ENCODE assay signal across 9 mouse cellular contexts in genomic region chr10:80806341-80807056, GRCm38 (mm10). TPM values are rescaled to one million over a fixed set of nuclear protein-coding genes. Genes with fewer than 3 reads are reported as not detected.
A peak's percentile ranks its signal among the peaks of the same experiment; 100 is the strongest.
DNase-seq lines count a peak whose midpoint lies in the region; ATAC-seq and TF ChIP-seq lines count a peak whose summit lies in the region.
"Had no signal": no experiment of that assay in that cellular context is flagged by ENCODE, and none has a peak within 500 bp of the region (broad histone marks: within the 10 kb centered on the region; RNA-seq: fewer than 3 reads in every experiment).

No protein-coding gene starts in this region.

- DNase-seq in heart, adult 11 months, result peak; percentile 92
- no peak for DNase-seq in heart, adult 18-20 months
- DNase-seq in liver, embryonic 14.5 days (ENCODE audit: low read depth in 3 of 3, low spot score in 3 of 3), result no peak
- no peak for DNase-seq in natural killer cell, adult 2 months (ENCODE audit: low spot score in 2 of 2)
- DNase-seq in urinary bladder, postnatal 4 days (ENCODE audit: low spot score in 2 of 2), result no peak
- DNase-seq in lung, postnatal 25 days (ENCODE audit: low spot score), result no peak

- H3K9ac ChIP-seq in forebrain, embryonic 15.5 days (replicated peaks), result peak overlapping the region; percentile 55
- H3K9ac ChIP-seq in liver, embryonic 14.5 days (replicated peaks), result no peak overlapping the region

- peak overlapping the region; percentile 84 for H3K4me3 ChIP-seq in E14TG2a.4 (replicated peaks; ENCODE audit: low read length)
- peak overlapping the region; percentile 47 for H3K4me3 ChIP-seq in forebrain, embryonic 15.5 days
- peak overlapping the region in 1 of 2 experiments; percentile 50; a peak in 2 of 4 replicates for H3K4me3 ChIP-seq in liver, embryonic 14.5 days (ENCODE audit: insufficient read depth in 1 of 2, low read depth in 2 of 2, low read length in 2 of 2)

- TF ChIP-seq CTCF in E14TG2a.4 (conservative IDR thresholded peaks at IDR 0.05; ENCODE audit: low read length), result no peak
- TF ChIP-seq CTCF in liver, embryonic 14.5 days (IDR thresholded peaks at IDR 0.05; ENCODE audit: low read depth), result no peak

- no peak for TF ChIP-seq EP300 in liver, embryonic 14.5 days (IDR thresholded peaks at IDR 0.05; ENCODE audit: low read depth)

- H3K4me1 ChIP-seq in E14TG2a.4 (replicated peaks; ENCODE audit: low read depth, low read length), result peaks cover 85% of the 10 kb centered on the region
- H3K4me1 ChIP-seq in forebrain, embryonic 15.5 days, result peaks cover 26% of the 10 kb centered on the region
- peaks cover 2 to 5% of the 10 kb centered on the region in 2 experiments; a peak in 3 of 4 replicates for H3K4me1 ChIP-seq in liver, embryonic 14.5 days (replicated peaks; ENCODE audit: control insufficient read depth in 2 of 2, insufficient read depth in 2 of 2, low read length in 1 of 2)

- H3K36me3 ChIP-seq in E14TG2a.4 (ENCODE audit: insufficient read depth, low read length), result peaks cover 39% of the 10 kb centered on the region
- H3K36me3 ChIP-seq in forebrain, embryonic 15.5 days, result peaks cover 35% of the 10 kb centered on the region
- H3K36me3 ChIP-seq in liver, embryonic 14.5 days (replicated peaks; ENCODE audit: control insufficient read depth, insufficient read depth, low read depth), result peaks cover 29% of the 10 kb centered on the region

- peaks cover 39% of the 10 kb centered on the region for H3K27me3 ChIP-seq in E14TG2a.4 (ENCODE audit: insufficient read depth, low read length)
- H3K27me3 ChIP-seq in forebrain, embryonic 15.5 days, result peaks cover 37% of the 10 kb centered on the region
- H3K27me3 ChIP-seq in liver, embryonic 14.5 days (ENCODE audit: control insufficient read depth, insufficient read depth, low read length), result peaks cover 42% of the 10 kb centered on the region
- H3K27me3 ChIP-seq: CH12.LX had no signal

- H3K9me3 ChIP-seq in E14TG2a.4 (ENCODE audit: low read length), result no peaks in the 10 kb centered on the region
- H3K9me3 ChIP-seq in forebrain, embryonic 15.5 days, result no peaks in the 10 kb centered on the region
- H3K9me3 ChIP-seq in liver, embryonic 14.5 days (ENCODE audit: control insufficient read depth, low read length), result no peaks in the 10 kb centered on the region

- peak overlapping the region; percentile 82 for H3K27ac ChIP-seq in forebrain, embryonic 15.5 days (replicated peaks)
- H3K27ac ChIP-seq in liver, embryonic 14.5 days, result no peak overlapping the region

- WGBS in forebrain, embryonic 15.5 days, result 43% methylated on average over 34 of the region's 34 CpGs
- 52% methylated on average over 34 of the region's 34 CpGs for WGBS in liver, embryonic 14.5 days (ENCODE audit: insufficient replicate concordance)

- peak; percentile 10; the same call in 1 of the 2 replicates for ATAC-seq in forebrain, embryonic 15.5 days (replicated peaks)
- ATAC-seq in liver, embryonic 14.5 days (ENCODE audit: insufficient read depth), result peak; percentile 4; the same call in 1 of the 2 replicates

- H3K4me2 ChIP-seq in forebrain, embryonic 15.5 days (replicated peaks), result peak overlapping the region; percentile 80
- H3K4me2 ChIP-seq in liver, embryonic 14.5 days (ENCODE audit: low read depth), result peak overlapping the region; percentile 80

RNA-seq across cellular contexts. Expression of gene Amh, which starts 1.5 kb away (rescaled TPM):
- total RNA-seq in heart, adult 18-20 months (2021), result under 1 TPM in 1 of 2 experiments, not detected in 1; 0.33 TPM
- 0.10 TPM in 2 replicates for polyA plus RNA-seq in forebrain, embryonic 15.5 days (2015; fragmentation: Nextera tagmentation; extraction: Ambion mirVana)
- 0.31 and 0.36 TPM in 2 replicates for polyA plus RNA-seq in liver, embryonic 14.5 days (2012; rRNA removed)
- 0.08 TPM in 1 of 2 replicates, not detected in the other for polyA plus RNA-seq in liver, embryonic 14.5 days (2014; fragmentation: Nextera tagmentation; extraction: Ambion mirVana)

RNA-seq across cellular contexts. Expression of gene Jsrp1, which starts 6.8 kb away (rescaled TPM):
- under 1 TPM; 0.41 to 0.69 TPM for total RNA-seq in heart, adult 18-20 months (2021)
- polyA plus RNA-seq in forebrain, embryonic 15.5 days (2015; fragmentation: Nextera tagmentation; extraction: Ambion mirVana), result 0.31 TPM in 1 of 2 replicates, not detected in the other
- polyA plus RNA-seq in liver, embryonic 14.5 days (2012; rRNA removed), result 0.15 TPM in 1 of 2 replicates, not detected in the other
- not detected in 2 replicates for polyA plus RNA-seq in liver, embryonic 14.5 days (2014; fragmentation: Nextera tagmentation; extraction: Ambion mirVana)

RNA-seq across cellular contexts. Expression of gene Plekhj1, which starts 8.1 kb away (rescaled TPM):
- 10 to 100 TPM; 30.7 to 32.4 TPM for total RNA-seq in heart, adult 18-20 months (2021)
- 140 and 154 TPM in 2 replicates for polyA plus RNA-seq in forebrain, embryonic 15.5 days (2015; fragmentation: Nextera tagmentation; extraction: Ambion mirVana)
- polyA plus RNA-seq in liver, embryonic 14.5 days (2012; rRNA removed), result 46.7 and 50.8 TPM in 2 replicates
- 77.0 and 85.0 TPM in 2 replicates for polyA plus RNA-seq in liver, embryonic 14.5 days (2014; fragmentation: Nextera tagmentation; extraction: Ambion mirVana)

RNA-seq across cellular contexts. Expression of gene Sf3a2, which starts 8.5 kb away (rescaled TPM):
- 10 to 100 TPM; 28.6 to 28.7 TPM for total RNA-seq in heart, adult 18-20 months (2021)
- 60.2 and 62.6 TPM in 2 replicates for polyA plus RNA-seq in forebrain, embryonic 15.5 days (2015; fragmentation: Nextera tagmentation; extraction: Ambion mirVana)
- polyA plus RNA-seq in liver, embryonic 14.5 days (2012; rRNA removed), result 26.1 and 35.6 TPM in 2 replicates
- 36.1 and 40.7 TPM in 2 replicates for polyA plus RNA-seq in liver, embryonic 14.5 days (2014; fragmentation: Nextera tagmentation; extraction: Ambion mirVana)

RNA-seq across cellular contexts. Expression of gene Oaz1, which starts 20.0 kb away (rescaled TPM):
- 100 to 1,000 TPM; 897 to 934 TPM for total RNA-seq in heart, adult 18-20 months (2021)
- polyA plus RNA-seq in forebrain, embryonic 15.5 days (2015; fragmentation: Nextera tagmentation; extraction: Ambion mirVana), result 1,419 and 1,463 TPM in 2 replicates
- polyA plus RNA-seq in liver, embryonic 14.5 days (2012; rRNA removed), result 673 and 795 TPM in 2 replicates
- polyA plus RNA-seq in liver, embryonic 14.5 days (2014; fragmentation: Nextera tagmentation; extraction: Ambion mirVana), result 1,285 and 1,384 TPM in 2 replicates
